Mouse (Mus musculus) heart, embryonic 11.5 days (tissue): ENCODE data around the gene Nolc1. TPM values are rescaled to one million over a fixed set of nuclear protein-coding genes. Genes with fewer than 3 reads are reported as not detected.

Source experiments
- ATAC-seq: fragments of 200-750 bp; cut with Nextera tagmentation; replicated peaks from 2 replicates; pipeline ENCODE4 v1.8.0; 2017; ENCODE audit warnings: moderate library complexity; ENCODE audit not compliant: insufficient number of reproducible peaks, low FRiP score, low TSS enrichment
- H3K27ac ChIP-seq: fragments of 300-500 bp; sonication (generic); 2 replicates; pipeline ENCODE4 v1.5.1; 2014; ENCODE audit warnings: mild to moderate bottlenecking, low read depth, low read length
- H3K27me3 ChIP-seq: fragments of 300-500 bp; sonication (generic); 2 replicates; pipeline ENCODE4 v1.6.1; 2014; ENCODE audit warnings: mild to moderate bottlenecking, low read length, mixed read lengths; ENCODE audit not compliant: control insufficient read depth, insufficient read depth
- H3K36me3 ChIP-seq: fragments of 300-500 bp; sonication (generic); 2 replicates; pipeline ENCODE4 v1.6.1; 2014; ENCODE audit warnings: mild to moderate bottlenecking, low read length, moderate library complexity, mixed read lengths; ENCODE audit not compliant: control insufficient read depth, insufficient read depth
- H3K4me1 ChIP-seq: fragments of 300-500 bp; sonication (generic); 2 replicates; pipeline ENCODE4 v1.6.1; 2014; ENCODE audit warnings: low read length; ENCODE audit not compliant: control insufficient read depth, insufficient read depth
- H3K4me2 ChIP-seq: fragments of 300-500 bp; sonication (generic); 2 replicates; pipeline ENCODE4 v1.6.1; 2014; ENCODE audit warnings: mild to moderate bottlenecking, moderate library complexity
- H3K4me3 ChIP-seq: fragments of 300-500 bp; sonication (generic); 2 replicates; pipeline ENCODE4 v1.5.1; 2014; ENCODE audit warnings: low read depth, low read length
- H3K9ac ChIP-seq: fragments of 300-500 bp; sonication (generic); 2 replicates; pipeline ENCODE4 v1.6.1; 2014; ENCODE audit warnings: mild to moderate bottlenecking, low read depth, low read length, moderate library complexity
- H3K9me3 ChIP-seq: fragments of 300-500 bp; sonication (generic); replicated peaks from 2 replicates; pipeline ENCODE4 v1.6.1; 2016; ENCODE audit warnings: low read length; ENCODE audit not compliant: control insufficient read depth
- WGBS: fragments of 180-500 bp; shearing (Covaris S2); extraction: QIAGEN DNeasy Blood & Tissue Kit; methylation state at CpG from one replicate; pipeline ENCODE4 v1.1.7; 2014; ENCODE audit not compliant: insufficient replicate concordance; 5-methylcytosine and 5-hydroxymethylcytosine counted together
- polyA plus RNA-seq: library from polyadenylated mRNA; unstranded; fragments of >200 nt; fragmentation: Nextera tagmentation; extraction: Ambion mirVana; gene quantifications from 2 replicates; pipeline ENCODE4 v1.2.1, GENCODE M21; 2014

The Nolc1 gene
- 64.1 and 65.4 TPM in 2 replicates for polyA plus RNA-seq

GRCm38 (mm10) chr19:46075616-46076607, at the start of gene Nolc1:
Gene Nolc1 (plus strand): TSS chr19:46075863.
- no peaks in the 10 kb centered on the region for H3K9me3 ChIP-seq
- peaks cover 9% of the 10 kb centered on the region for H3K4me1 ChIP-seq
- under 1% methylated on average over 66 of the region's 66 CpGs for WGBS
- peak within 1 kb of the TSS; percentile 73 for H3K4me2 ChIP-seq
- peak within 1 kb of the TSS; percentile 75; the same call in 1 of the 2 replicates for H3K27ac ChIP-seq
- peaks cover 33% of the 10 kb centered on the region for H3K36me3 ChIP-seq
- peak; percentile 93 for ATAC-seq
- peak within 1 kb of the TSS; percentile 87 for H3K9ac ChIP-seq
- H3K27me3 ChIP-seq, result no peaks in the 10 kb centered on the region
- H3K4me3 ChIP-seq, result peak within 1 kb of the TSS; percentile 94

- peak; percentile 44; the same call in 1 of the 2 replicates for ATAC-seq
- Histone ChIP-seq H3K36me3 (peaks cover 6% of the 10 kb centered on the region), H3K9ac (no peak overlapping the region), H3K9me3 (no peaks in the 10 kb centered on the region), H3K4me3 (no peak overlapping the region), H3K27ac (no peak overlapping the region), H3K4me1 (peaks cover 3% of the 10 kb centered on the region; the same call in 1 of the 2 replicates), H3K4me2 (0 out of 2 replicates have a peak overlapping the region, but pooled peaks have one; percentile 4), H3K27me3 (no peaks in the 10 kb centered on the region)
- 44% methylated on average over 8 of the region's 8 CpGs for WGBS
Observed at GRCm38 (mm10) chr19:46026567-46026966, 49.1 kb upstream of the Nolc1 start.

GRCm38 (mm10) chr19:46028747-46029320, 46.8 kb upstream of the Nolc1 start:
- Histone ChIP-seq H3K4me1 (peaks cover 3% of the 10 kb centered on the region; the same call in 1 of the 2 replicates), H3K36me3 (peaks cover 24% of the 10 kb centered on the region), H3K27ac (no peak overlapping the region), H3K9me3 (no peaks in the 10 kb centered on the region), H3K9ac (no peak overlapping the region), H3K4me2 (no peak overlapping the region), H3K27me3 (no peaks in the 10 kb centered on the region), H3K4me3 (no peak overlapping the region)
- no peak for ATAC-seq
- 68% methylated on average over 11 of the region's 11 CpGs for WGBS

- Histone ChIP-seq H3K9me3 (no peaks in the 10 kb centered on the region), H3K27me3 (no peaks in the 10 kb centered on the region), H3K4me1 (peaks cover 3% of the 10 kb centered on the region; the same call in 1 of the 2 replicates), H3K36me3 (peaks cover 32% of the 10 kb centered on the region), H3K9ac (no peak overlapping the region), H3K27ac (no peak overlapping the region), H3K4me3 (no peak overlapping the region), H3K4me2 (no peak overlapping the region)
- 96% methylated on average over 1 of the region's 1 CpGs for WGBS
- no peak for ATAC-seq
Observed at GRCm38 (mm10) chr19:46029652-46030051, 46.0 kb upstream of the Nolc1 start.

- Histone ChIP-seq H3K4me3 (no peak overlapping the region), H3K27me3 (no peaks in the 10 kb centered on the region), H3K36me3 (peaks cover 39% of the 10 kb centered on the region), H3K4me1 (peaks cover 3% of the 10 kb centered on the region; the same call in 1 of the 2 replicates), H3K4me2 (no peak overlapping the region), H3K27ac (no peak overlapping the region), H3K9ac (no peak overlapping the region), H3K9me3 (no peaks in the 10 kb centered on the region)
- WGBS, result 89% methylated on average over 10 of the region's 10 CpGs
- no peak for ATAC-seq
Observed at GRCm38 (mm10) chr19:46030196-46030983, 45.3 kb upstream of the Nolc1 start.

- Histone ChIP-seq H3K4me3 (no peak overlapping the region), H3K27ac (0 out of 2 replicates have a peak overlapping the region, but pooled peaks have one; percentile 29), H3K36me3 (peaks cover 47% of the 10 kb centered on the region), H3K4me1 (no peaks in the 10 kb centered on the region), H3K4me2 (no peak overlapping the region), H3K9me3 (no peaks in the 10 kb centered on the region), H3K9ac (no peak overlapping the region), H3K27me3 (no peaks in the 10 kb centered on the region)
- WGBS, result 77% methylated on average over 9 of the region's 9 CpGs
- ATAC-seq, result no peak; the same call in 1 of the 2 replicates
Observed at GRCm38 (mm10) chr19:46031689-46032432, 43.8 kb upstream of the Nolc1 start.

GRCm38 (mm10) chr19:46032731-46033510, 42.7 kb upstream of the Nolc1 start:
- Histone ChIP-seq H3K9me3 (no peaks in the 10 kb centered on the region), H3K4me2 (no peak overlapping the region), H3K9ac (no peak overlapping the region), H3K27ac (no peak overlapping the region), H3K27me3 (no peaks in the 10 kb centered on the region), H3K4me1 (peaks cover 10% of the 10 kb centered on the region), H3K36me3 (peaks cover 47% of the 10 kb centered on the region), H3K4me3 (no peak overlapping the region)
- 88% methylated on average over 26 of the region's 26 CpGs for WGBS
- 0 out of 2 replicates have a peak, but pooled peaks have one; percentile 7 for ATAC-seq
